ENCODE assay signal across 8 mouse cellular contexts in genomic region chr5:131814503-131815003, GRCm38 (mm10).
DNase-seq lines count a peak whose midpoint lies in the region; ATAC-seq lines count a peak whose summit lies in the region.

No protein-coding gene starts in this region.

- DNase-seq in adrenal gland, adult 2 months: peak; percentile 63
- no peak for DNase-seq in adrenal gland, postnatal 25 days
- DNase-seq in NIH3T3 (ENCODE audit: low read depth): peak; percentile 76
- peak; percentile 97 for DNase-seq in heart, adult 11 months
- peak; percentile 39 for DNase-seq in liver
- DNase-seq in testis, postnatal 14 days (ENCODE audit: low spot score): peak; percentile 14
- no peak for DNase-seq in spleen, postnatal 10 days (ENCODE audit: low spot score in 2 of 2)

- no peak for ATAC-seq in inflammation-experienced regulatory T-cells, adult 6 months

Comparison
In these comparisons a context has a peak if more than half of its experiments do, and no peak if none do; other contexts are left out.
1. DNase-seq: peak in adrenal gland, adult 2 months (single experiment), NIH3T3 (single experiment), heart, adult 11 months (single experiment), liver (single experiment) and testis, postnatal 14 days (single experiment); none in adrenal gland, postnatal 25 days (single experiment) and spleen, postnatal 10 days (0 of 2).